Mouse (Mus musculus): ENCODE data around the gene Ptbp3.
A peak's percentile ranks its signal among the peaks of the same experiment; 100 is the strongest.
"Not testable (repeated sequence)": the region's sequence is repeated elsewhere in the genome, so short reads cannot be mapped to it uniquely, and the experiment has no call there.

Ptbp3 gene

GRCm38 (mm10) chr4:59549175-59549976 lies at the start of gene Ptbp3:
Ptbp3 (minus strand) TSS chr4:59549364.
- peak; percentile 97 for DNase-seq

GRCm38 (mm10) chr4:59596556-59596955 lies 47.4 kb upstream of the Ptbp3 start:
- no peak for DNase-seq

GRCm38 (mm10) chr4:59594614-59595013 lies 45.5 kb upstream of the Ptbp3 start:
- no peak for DNase-seq

- no peak for DNase-seq
These were observed 38.7 kb upstream of the Ptbp3 start for GRCm38 (mm10) chr4:59587872-59588226.

GRCm38 (mm10) chr4:59587215-59587871 lies 38.2 kb upstream of the Ptbp3 start:
- DNase-seq, result no peak

- DNase-seq, result no peak
These were observed 35.9 kb upstream of the Ptbp3 start for GRCm38 (mm10) chr4:59585097-59585496.

GRCm38 (mm10) chr4:59582186-59582585 lies 33.0 kb upstream of the Ptbp3 start:
- DNase-seq, result peak; percentile 14

- peak; percentile 100 for DNase-seq
These were observed 32.4 kb upstream of the Ptbp3 start, which contains the start of gene Hsdl2 for GRCm38 (mm10) chr4:59581314-59582185. Hsdl2 (plus strand) TSS chr4:59581563.

GRCm38 (mm10) chr4:59580495-59581281 lies 31.5 kb upstream of the Ptbp3 start:
- peak; percentile 72 for DNase-seq

GRCm38 (mm10) chr4:59575184-59575958 lies 26.2 kb upstream of the Ptbp3 start:
- DNase-seq, result no peak

GRCm38 (mm10) chr4:59572521-59573118 lies 23.5 kb upstream of the Ptbp3 start:
- DNase-seq, result no peak

- DNase-seq, result not testable (repeated sequence)
These were observed 21.4 kb upstream of the Ptbp3 start for GRCm38 (mm10) chr4:59570519-59570918.

- DNase-seq, result peak; percentile 80
These were observed 20.4 kb upstream of the Ptbp3 start for GRCm38 (mm10) chr4:59569538-59569937.

- no peak for DNase-seq
These were observed 18.6 kb upstream of the Ptbp3 start for GRCm38 (mm10) chr4:59567576-59568260.

GRCm38 (mm10) chr4:59565571-59566188 lies 16.5 kb upstream of the Ptbp3 start:
- no peak for DNase-seq

- no peak for DNase-seq
These were observed 15.0 kb upstream of the Ptbp3 start for GRCm38 (mm10) chr4:59564128-59564527.

- no peak for DNase-seq
These were observed 11.0 kb upstream of the Ptbp3 start for GRCm38 (mm10) chr4:59560141-59560540.

GRCm38 (mm10) chr4:59558096-59558720 lies 9.0 kb upstream of the Ptbp3 start:
- no peak for DNase-seq

- not testable (repeated sequence) for DNase-seq
These were observed 8.2 kb upstream of the Ptbp3 start for GRCm38 (mm10) chr4:59557343-59557742.

GRCm38 (mm10) chr4:59555177-59555576 lies 6.0 kb upstream of the Ptbp3 start:
- no peak for DNase-seq
